9 mouse cellular contexts compared by ENCODE assay signal in the genomic region with DNA sequence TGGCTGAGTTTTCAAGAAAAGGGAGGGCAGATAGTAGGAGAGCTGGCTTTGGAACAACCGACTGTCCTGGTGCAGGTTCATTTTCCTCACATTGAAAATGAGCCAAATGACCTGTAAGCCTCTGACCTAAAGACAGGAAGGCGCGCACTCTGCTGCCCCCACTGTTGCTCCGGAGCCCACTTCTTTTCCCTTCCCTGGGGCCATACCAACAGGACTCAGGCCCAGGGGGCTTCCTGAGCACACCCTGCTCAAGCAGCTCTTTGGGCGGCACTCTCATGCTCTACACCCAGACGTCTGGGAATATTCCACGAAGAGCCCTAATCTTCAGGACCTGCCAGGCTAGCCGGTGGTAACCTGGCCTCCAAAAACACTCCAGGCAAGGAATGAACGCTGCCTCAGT. TPM values are rescaled to one million over a fixed set of nuclear protein-coding genes. Genes with fewer than 3 reads are reported as not detected.
A peak's percentile ranks its signal among the peaks of the same experiment; 100 is the strongest.
DNase-seq lines count a peak whose midpoint lies in the region; ATAC-seq lines count a peak whose summit lies in the region.
"Had no signal": no experiment of that assay in that cellular context is flagged by ENCODE, and none has a peak within 500 bp of the region (broad histone marks: within the 10 kb centered on the region; RNA-seq: fewer than 3 reads in every experiment).

No protein-coding gene starts in this region.

- WGBS in lung, embryonic 16.5 days, result 8% methylated on average over 9 of the region's 9 CpGs
- WGBS in forebrain, embryonic 10.5 days, result 4% methylated on average over 9 of the region's 9 CpGs
- WGBS in limb, embryonic 13.5 days, result 6% methylated on average over 9 of the region's 9 CpGs
- WGBS in stomach, embryonic 14.5 days, result 21% methylated on average over 9 of the region's 9 CpGs

- H3K4me2 ChIP-seq in lung, embryonic 16.5 days (ENCODE audit: low read depth, low read length), result peak overlapping the region; percentile 76
- H3K4me2 ChIP-seq in limb, embryonic 13.5 days (replicated peaks), result peak overlapping the region; percentile 99
- H3K4me2 ChIP-seq in stomach, embryonic 14.5 days (replicated peaks; ENCODE audit: low read depth, low read length), result peak overlapping the region; percentile 100; the same call in 1 of the 2 replicates

- H3K27ac ChIP-seq in lung, embryonic 16.5 days (ENCODE audit: low read length), result no peak overlapping the region
- H3K27ac ChIP-seq in forebrain, embryonic 10.5 days, result no peak overlapping the region
- H3K27ac ChIP-seq in limb, embryonic 13.5 days, result no peak overlapping the region
- no peak overlapping the region for H3K27ac ChIP-seq in stomach, embryonic 14.5 days (ENCODE audit: low read length)

- no peaks in the 10 kb centered on the region for H3K36me3 ChIP-seq in lung, embryonic 16.5 days (ENCODE audit: control insufficient read depth, insufficient read depth, low read length)
- no peaks in the 10 kb centered on the region for H3K36me3 ChIP-seq in forebrain, embryonic 10.5 days (replicated peaks)
- no peaks in the 10 kb centered on the region for H3K36me3 ChIP-seq in limb, embryonic 13.5 days
- no peaks in the 10 kb centered on the region for H3K36me3 ChIP-seq in stomach, embryonic 14.5 days (ENCODE audit: control insufficient read depth, insufficient read depth, low read length)

- H3K9me3 ChIP-seq in lung, embryonic 16.5 days (ENCODE audit: control insufficient read depth, low read length), result no peaks in the 10 kb centered on the region
- H3K9me3 ChIP-seq in forebrain, embryonic 10.5 days, result no peaks in the 10 kb centered on the region
- no peaks in the 10 kb centered on the region for H3K9me3 ChIP-seq in limb, embryonic 13.5 days
- no peaks in the 10 kb centered on the region for H3K9me3 ChIP-seq in stomach, embryonic 14.5 days (ENCODE audit: control insufficient read depth, low read depth, low read length)

- H3K27me3 ChIP-seq in lung, embryonic 16.5 days (ENCODE audit: control insufficient read depth, insufficient read depth, low read depth, low read length), result peaks cover 25% of the 10 kb centered on the region
- H3K27me3 ChIP-seq in forebrain, embryonic 10.5 days (ENCODE audit: poor library complexity, severe bottlenecking), result peaks cover 60% of the 10 kb centered on the region
- peaks cover 57% of the 10 kb centered on the region for H3K27me3 ChIP-seq in limb, embryonic 13.5 days
- H3K27me3 ChIP-seq in stomach, embryonic 14.5 days (ENCODE audit: control insufficient read depth, insufficient read depth, low read length), result 0 out of 2 replicates have a peak, but pooled peaks cover 10% of the 10 kb centered on the region

- H3K9ac ChIP-seq in lung, embryonic 16.5 days (ENCODE audit: low read length), result no peak overlapping the region
- H3K9ac ChIP-seq in limb, embryonic 13.5 days, result no peak overlapping the region
- H3K9ac ChIP-seq in stomach, embryonic 14.5 days (replicated peaks; ENCODE audit: low read depth, low read length), result no peak overlapping the region

- no peak for DNase-seq in lung, postnatal 10 days
- no peak for DNase-seq in forebrain, embryonic 10.5 days (ENCODE audit: extremely low spot score, low spot score)
- DNase-seq in thymus, postnatal 0 days (ENCODE audit: low spot score), result no peak
- no peak for DNase-seq in cerebellum, adult 9-10 months
- no peak for DNase-seq in adrenal gland, adult 18-20 months (ENCODE audit: low spot score in 2 of 2)

- peaks cover 2% of the 10 kb centered on the region; the same call in 1 of the 2 replicates for H3K4me1 ChIP-seq in lung, embryonic 16.5 days (replicated peaks; ENCODE audit: control insufficient read depth, insufficient read depth, low read length)
- peaks cover 48% of the 10 kb centered on the region for H3K4me1 ChIP-seq in forebrain, embryonic 10.5 days
- peaks cover 22% of the 10 kb centered on the region; the same call in 1 of the 2 replicates for H3K4me1 ChIP-seq in limb, embryonic 13.5 days
- H3K4me1 ChIP-seq in stomach, embryonic 14.5 days (ENCODE audit: control insufficient read depth, insufficient read depth, low read length), result 0 out of 2 replicates have a peak, but pooled peaks cover 3% of the 10 kb centered on the region

- H3K4me3 ChIP-seq in lung, embryonic 16.5 days (ENCODE audit: low read length), result no peak overlapping the region
- H3K4me3 ChIP-seq in forebrain, embryonic 10.5 days, result peak overlapping the region; percentile 73
- peak overlapping the region; percentile 69 for H3K4me3 ChIP-seq in limb, embryonic 13.5 days
- peak overlapping the region; percentile 57; the same call in 1 of the 2 replicates for H3K4me3 ChIP-seq in stomach, embryonic 14.5 days (ENCODE audit: low read depth, low read length)

- ATAC-seq in lung, embryonic 16.5 days (ENCODE audit: low read depth), result no peak
- no peak for ATAC-seq in limb, embryonic 13.5 days (ENCODE audit: low FRiP score, low read depth)
- ATAC-seq in stomach, embryonic 14.5 days (ENCODE audit: insufficient number of reproducible peaks, insufficient read depth, low FRiP score, low read depth), result no peak

RNA-seq across cellular contexts. Expression of gene Tm6sf1, which starts 0.6 kb away (rescaled TPM):
- polyA plus RNA-seq in lung, embryonic 16.5 days (2015; fragmentation: Nextera tagmentation; extraction: Ambion mirVana), result 14.2 and 16.8 TPM in 2 replicates
- polyA plus RNA-seq in forebrain, embryonic 10.5 days (2016; fragmentation: Nextera tagmentation; extraction: Ambion mirVana), result 11.2 and 11.7 TPM in 2 replicates
- 17.0 and 19.5 TPM in 2 replicates for polyA plus RNA-seq in limb, embryonic 13.5 days (2015; fragmentation: Nextera tagmentation; extraction: Ambion mirVana)
- 8.7 and 12.5 TPM in 2 replicates for polyA plus RNA-seq in stomach, embryonic 14.5 days (2014; fragmentation: Nextera tagmentation; extraction: Ambion mirVana)
- 85.4 and 88.0 TPM in 2 replicates for polyA plus RNA-seq in thymus, postnatal 0 days (2015; fragmentation: Nextera tagmentation; extraction: Ambion mirVana)
- 10 to 100 TPM; 17.2 to 23.0 TPM for total RNA-seq in adrenal gland, adult 18-20 months (2021)

RNA-seq across cellular contexts. Expression of gene Gm10160, which starts 2.6 kb away (rescaled TPM):
- polyA plus RNA-seq in lung, embryonic 16.5 days (2015; fragmentation: Nextera tagmentation; extraction: Ambion mirVana), result not detected in 2 replicates
- not detected in 2 replicates for polyA plus RNA-seq in forebrain, embryonic 10.5 days (2016; fragmentation: Nextera tagmentation; extraction: Ambion mirVana)
- polyA plus RNA-seq in limb, embryonic 13.5 days (2015; fragmentation: Nextera tagmentation; extraction: Ambion mirVana), result not detected in 2 replicates
- not detected in 2 replicates for polyA plus RNA-seq in stomach, embryonic 14.5 days (2014; fragmentation: Nextera tagmentation; extraction: Ambion mirVana)
- not detected in 2 replicates for polyA plus RNA-seq in thymus, postnatal 0 days (2015; fragmentation: Nextera tagmentation; extraction: Ambion mirVana)
- not detected for total RNA-seq in adrenal gland, adult 18-20 months (2021)
- total RNA-seq: left cerebral cortex, postnatal 10 days had no signal

RNA-seq across cellular contexts. Expression of gene Btbd1, which starts 29.0 kb away (rescaled TPM):
- 50.0 and 50.9 TPM in 2 replicates for polyA plus RNA-seq in lung, embryonic 16.5 days (2015; fragmentation: Nextera tagmentation; extraction: Ambion mirVana)
- polyA plus RNA-seq in forebrain, embryonic 10.5 days (2016; fragmentation: Nextera tagmentation; extraction: Ambion mirVana), result 56.6 and 60.7 TPM in 2 replicates
- polyA plus RNA-seq in limb, embryonic 13.5 days (2015; fragmentation: Nextera tagmentation; extraction: Ambion mirVana), result 65.9 and 72.8 TPM in 2 replicates
- polyA plus RNA-seq in stomach, embryonic 14.5 days (2014; fragmentation: Nextera tagmentation; extraction: Ambion mirVana), result 80.0 and 81.8 TPM in 2 replicates
- 71.8 and 75.0 TPM in 2 replicates for polyA plus RNA-seq in thymus, postnatal 0 days (2015; fragmentation: Nextera tagmentation; extraction: Ambion mirVana)
- 100 to 1,000 TPM; 118 to 124 TPM for total RNA-seq in adrenal gland, adult 18-20 months (2021)
